Mouse (Mus musculus): ENCODE results near the gene Nmrk2. TPM values are rescaled to one million over a fixed set of nuclear protein-coding genes. Genes with fewer than 3 reads are reported as not detected.
"Not testable (repeated sequence)": the region's sequence is repeated elsewhere in the genome, so short reads cannot be mapped to it uniquely, and the experiment has no call there.

Nmrk2 gene
- polyA plus RNA-seq, 1 experiment from 2014 or later, result 5.2 TPM

- Histone ChIP-seq H3K9ac (peak within 1 kb of the TSS; percentile 89), H3K4me1 (peaks cover 70% of the 10 kb centered on the region), H3K36me3 (peaks cover 84% of the 10 kb centered on the region), H3K4me3 (peak within 1 kb of the TSS; percentile 80), H3K27me3 (replicated peaks) (no peaks in the 10 kb centered on the region), H3K9me3 (no peaks in the 10 kb centered on the region), H3K4me2 (peak within 1 kb of the TSS; percentile 82), H3K27ac (replicated peaks) (peak within 1 kb of the TSS; percentile 94)
- peak; percentile 86 for ATAC-seq (ENCODE audit: extremely low read depth, insufficient number of reproducible peaks, low FRiP score, low TSS enrichment)
- 5% methylated on average over 53 of the region's 53 CpGs for WGBS
These were observed 19.2 kb downstream of the Nmrk2 start, which contains the start of gene Dapk3 for GRCm38 (mm10) chr10:81182336-81183333. Dapk3 (plus strand) TSS chr10:81183005.

- H3K27me3 ChIP-seq (replicated peaks); H3K9me3 ChIP-seq; ATAC-seq (ENCODE audit: extremely low read depth, insufficient number of reproducible peaks, low FRiP score, low TSS enrichment); H3K4me2 ChIP-seq; H3K4me3 ChIP-seq: not testable (repeated sequence)
- Histone ChIP-seq H3K27ac (replicated peaks) (peak overlapping the region; percentile 60), H3K36me3 (peaks cover 82% of the 10 kb centered on the region), H3K9ac (0 out of 2 replicates have a peak overlapping the region, but pooled peaks have one; percentile 24), H3K4me1 (peaks cover 73% of the 10 kb centered on the region)
- 67% methylated on average over 12 of the region's 12 CpGs for WGBS
These were observed 20.0 kb downstream of the Nmrk2 start for GRCm38 (mm10) chr10:81181860-81182259.

- Histone ChIP-seq H3K27me3 (replicated peaks) (no peaks in the 10 kb centered on the region), H3K36me3 (peaks cover 75% of the 10 kb centered on the region), H3K4me1 (peaks cover 74% of the 10 kb centered on the region), H3K4me2 (no peak overlapping the region), H3K4me3 (no peak overlapping the region), H3K27ac (replicated peaks) (peak overlapping the region; percentile 60; the same call in 1 of the 2 replicates), H3K9me3 (no peaks in the 10 kb centered on the region), H3K9ac (peak overlapping the region; percentile 54; the same call in 1 of the 2 replicates)
- ATAC-seq (ENCODE audit: extremely low read depth, insufficient number of reproducible peaks, low FRiP score, low TSS enrichment), result no peak
- 89% methylated on average over 13 of the region's 13 CpGs for WGBS
These were observed 20.9 kb downstream of the Nmrk2 start for GRCm38 (mm10) chr10:81180946-81181345.

- H3K27me3 ChIP-seq (replicated peaks), result no peaks in the 10 kb centered on the region
- H3K4me3 ChIP-seq, result no peak overlapping the region
- H3K27ac ChIP-seq (replicated peaks), result peak overlapping the region; percentile 60; the same call in 1 of the 2 replicates
- no peak overlapping the region for H3K4me2 ChIP-seq
- H3K4me1 ChIP-seq, result peaks cover 75% of the 10 kb centered on the region
- no peaks in the 10 kb centered on the region for H3K9me3 ChIP-seq
- H3K9ac ChIP-seq, result peak overlapping the region; percentile 37
- no peak for ATAC-seq (ENCODE audit: extremely low read depth, insufficient number of reproducible peaks, low FRiP score, low TSS enrichment)
- 89% methylated on average over 32 of the region's 32 CpGs for WGBS
- peaks cover 64% of the 10 kb centered on the region for H3K36me3 ChIP-seq
These were observed 22.2 kb downstream of the Nmrk2 start for GRCm38 (mm10) chr10:81179451-81180342.

GRCm38 (mm10) chr10:81178927-81179326 lies 22.9 kb downstream of the Nmrk2 start:
- WGBS, result 95% methylated on average over 11 of the region's 11 CpGs

GRCm38 (mm10) chr10:81177958-81178712 lies 23.7 kb downstream of the Nmrk2 start:
- 54% methylated on average over 14 of the region's 14 CpGs for whole genome bisulfite sequencing
- Histone ChIP-seq H3K36me3 (peaks cover 55% of the 10 kb centered on the region), H3K4me2 (peak overlapping the region; percentile 98), H3K4me3 (peak overlapping the region; percentile 95), H3K9ac (peak overlapping the region; percentile 99), H3K27ac (replicated peaks) (peak overlapping the region; percentile 93), H3K27me3 (replicated peaks) (no peaks in the 10 kb centered on the region), H3K9me3 (no peaks in the 10 kb centered on the region), H3K4me1 (peaks cover 77% of the 10 kb centered on the region)
- ATAC-seq (ENCODE audit: extremely low read depth, insufficient number of reproducible peaks, low FRiP score, low TSS enrichment), result no peak

More at GRCm38 (mm10) chr10:81178927-81179326, 22.9 kb downstream of the Nmrk2 start:
- no peak overlapping the region; the same call in 1 of the 2 replicates for H3K9ac ChIP-seq
- H3K4me2 ChIP-seq, result no peak overlapping the region
- H3K4me1 ChIP-seq, result peaks cover 75% of the 10 kb centered on the region
- peak overlapping the region; percentile 95; the same call in 1 of the 2 replicates for H3K4me3 ChIP-seq
- no peak for ATAC-seq (ENCODE audit: extremely low read depth, insufficient number of reproducible peaks, low FRiP score, low TSS enrichment)
- no peak overlapping the region; the same call in 1 of the 2 replicates for H3K27ac ChIP-seq (replicated peaks)
- no peaks in the 10 kb centered on the region for H3K27me3 ChIP-seq (replicated peaks)
- H3K36me3 ChIP-seq, result peaks cover 56% of the 10 kb centered on the region
- no peaks in the 10 kb centered on the region for H3K9me3 ChIP-seq

- Histone ChIP-seq H3K27me3 (replicated peaks) (no peaks in the 10 kb centered on the region), H3K9ac (peak overlapping the region; percentile 99), H3K9me3 (no peaks in the 10 kb centered on the region), H3K27ac (replicated peaks) (peak overlapping the region; percentile 93), H3K36me3 (peaks cover 54% of the 10 kb centered on the region), H3K4me1 (peaks cover 78% of the 10 kb centered on the region), H3K4me2 (peak overlapping the region; percentile 98), H3K4me3 (peak overlapping the region; percentile 95)
- no peak for ATAC-seq (ENCODE audit: extremely low read depth, insufficient number of reproducible peaks, low FRiP score, low TSS enrichment)
- WGBS, result 6% methylated on average over 16 of the region's 16 CpGs
These were observed 24.3 kb downstream of the Nmrk2 start for GRCm38 (mm10) chr10:81177491-81177925.

GRCm38 (mm10) chr10:81176466-81177271 lies 25.2 kb downstream of the Nmrk2 start, which contains the start of gene Eef2:
Eef2 (plus strand) TSS chr10:81176631.
- Histone ChIP-seq H3K27me3 (replicated peaks) (no peaks in the 10 kb centered on the region), H3K4me3 (peak within 1 kb of the TSS; percentile 95), H3K9ac (peak within 1 kb of the TSS; percentile 99), H3K36me3 (peaks cover 46% of the 10 kb centered on the region), H3K9me3 (no peaks in the 10 kb centered on the region), H3K4me1 (peaks cover 69% of the 10 kb centered on the region), H3K4me2 (peak within 1 kb of the TSS; percentile 98), H3K27ac (replicated peaks) (peak within 1 kb of the TSS; percentile 93)
- under 1% methylated on average over 77 of the region's 77 CpGs for WGBS
- ATAC-seq (ENCODE audit: extremely low read depth, insufficient number of reproducible peaks, low FRiP score, low TSS enrichment), result peak; percentile 83

GRCm38 (mm10) chr10:81175936-81176465 lies 25.9 kb downstream of the Nmrk2 start:
- H3K9me3 ChIP-seq, result no peaks in the 10 kb centered on the region
- peak overlapping the region; percentile 93 for H3K27ac ChIP-seq (replicated peaks)
- H3K4me3 ChIP-seq, result peak overlapping the region; percentile 95
- no peaks in the 10 kb centered on the region for H3K27me3 ChIP-seq (replicated peaks)
- peak overlapping the region; percentile 98 for H3K4me2 ChIP-seq
- peaks cover 63% of the 10 kb centered on the region for H3K4me1 ChIP-seq
- peak overlapping the region; percentile 57 for H3K9ac ChIP-seq
- peaks cover 39% of the 10 kb centered on the region for H3K36me3 ChIP-seq
- peak; percentile 6; the same call in 1 of the 2 replicates for ATAC-seq (ENCODE audit: extremely low read depth, insufficient number of reproducible peaks, low FRiP score, low TSS enrichment)
- WGBS, result 4% methylated on average over 13 of the region's 13 CpGs
